Mouse (Mus musculus): Measurements from ENCODE around the gene Man2a1. TPM values are rescaled to one million over a fixed set of nuclear protein-coding genes. Genes with fewer than 3 reads are reported as not detected.

The Man2a1 gene
- polyA plus RNA-seq, 1 experiment from 2014 or later: 6.1 TPM

- H3K27ac ChIP-seq: no peak overlapping the region
- H3K4me2 ChIP-seq: no peak overlapping the region
- peaks cover 4% of the 10 kb centered on the region; the same call in 1 of the 2 replicates for H3K4me1 ChIP-seq
- no peaks in the 10 kb centered on the region for H3K9me3 ChIP-seq
- H3K9ac ChIP-seq: no peak overlapping the region
- no peak overlapping the region for H3K4me3 ChIP-seq
- H3K27me3 ChIP-seq (replicated peaks): no peaks in the 10 kb centered on the region
- 86% methylated on average over 6 of the region's 6 CpGs for WGBS
- no peak for ATAC-seq (replicated peaks)
- no peaks in the 10 kb centered on the region for H3K36me3 ChIP-seq (replicated peaks)
These were observed 19.4 kb upstream of the Man2a1 start for GRCm38 (mm10) chr17:64581133-64581532.

- Histone ChIP-seq H3K4me1 (peaks cover 4% of the 10 kb centered on the region; the same call in 1 of the 2 replicates), H3K4me2 (no peak overlapping the region)
- 92% methylated on average over 3 of the region's 3 CpGs for WGBS
These were observed 18.6 kb upstream of the Man2a1 start for GRCm38 (mm10) chr17:64581962-64582361.

GRCm38 (mm10) chr17:64590483-64590882, 10.1 kb upstream of the Man2a1 start:
- Histone ChIP-seq H3K4me1 (peaks cover 5% of the 10 kb centered on the region; the same call in 1 of the 2 replicates), H3K27me3 (replicated peaks) (no peaks in the 10 kb centered on the region), H3K9me3 (no peaks in the 10 kb centered on the region), H3K27ac (no peak overlapping the region), H3K4me2 (no peak overlapping the region), H3K36me3 (replicated peaks) (no peaks in the 10 kb centered on the region), H3K9ac (no peak overlapping the region), H3K4me3 (no peak overlapping the region)
- ATAC-seq (replicated peaks): no peak
- WGBS: 38% methylated on average over 4 of the region's 4 CpGs

More at GRCm38 (mm10) chr17:64581962-64582361, 18.6 kb upstream of the Man2a1 start:
- H3K9ac ChIP-seq: no peak overlapping the region
- H3K36me3 ChIP-seq (replicated peaks): no peaks in the 10 kb centered on the region
- H3K27ac ChIP-seq: no peak overlapping the region
- no peaks in the 10 kb centered on the region for H3K9me3 ChIP-seq
- no peak for ATAC-seq (replicated peaks)
- no peak overlapping the region for H3K4me3 ChIP-seq
- H3K27me3 ChIP-seq (replicated peaks): no peaks in the 10 kb centered on the region

- Histone ChIP-seq H3K27me3 (replicated peaks) (no peaks in the 10 kb centered on the region), H3K4me1 (peaks cover 5% of the 10 kb centered on the region; the same call in 1 of the 2 replicates), H3K9ac (no peak overlapping the region), H3K9me3 (no peaks in the 10 kb centered on the region), H3K36me3 (replicated peaks) (no peaks in the 10 kb centered on the region), H3K4me2 (no peak overlapping the region), H3K4me3 (no peak overlapping the region), H3K27ac (peak overlapping the region; percentile 39; the same call in 1 of the 2 replicates)
- WGBS: 73% methylated on average over 10 of the region's 10 CpGs
- ATAC-seq (replicated peaks): no peak
These were observed 9.2 kb upstream of the Man2a1 start for GRCm38 (mm10) chr17:64591366-64591765.

GRCm38 (mm10) chr17:64592355-64592754, 8.2 kb upstream of the Man2a1 start:
- Histone ChIP-seq H3K9me3 (no peaks in the 10 kb centered on the region), H3K4me3 (no peak overlapping the region), H3K36me3 (replicated peaks) (no peaks in the 10 kb centered on the region), H3K4me2 (no peak overlapping the region), H3K9ac (no peak overlapping the region), H3K27me3 (replicated peaks) (no peaks in the 10 kb centered on the region), H3K4me1 (peaks cover 5% of the 10 kb centered on the region; the same call in 1 of the 2 replicates), H3K27ac (no peak overlapping the region)
- ATAC-seq (replicated peaks): no peak
- 86% methylated on average over 2 of the region's 2 CpGs for WGBS

GRCm38 (mm10) chr17:64592788-64593187, 7.7 kb upstream of the Man2a1 start:
- H3K27ac ChIP-seq: no peak overlapping the region
- no peak overlapping the region for H3K9ac ChIP-seq
- ATAC-seq (replicated peaks): no peak
- H3K4me1 ChIP-seq: peaks cover 5% of the 10 kb centered on the region; the same call in 1 of the 2 replicates
- no peaks in the 10 kb centered on the region for H3K36me3 ChIP-seq (replicated peaks)
- WGBS: 66% methylated on average over 3 of the region's 3 CpGs
- H3K4me3 ChIP-seq: no peak overlapping the region
- no peak overlapping the region for H3K4me2 ChIP-seq
- H3K27me3 ChIP-seq (replicated peaks): no peaks in the 10 kb centered on the region
- no peaks in the 10 kb centered on the region for H3K9me3 ChIP-seq

- Histone ChIP-seq H3K27ac (no peak overlapping the region), H3K36me3 (replicated peaks) (no peaks in the 10 kb centered on the region), H3K4me2 (no peak overlapping the region), H3K9me3 (no peaks in the 10 kb centered on the region), H3K27me3 (replicated peaks) (no peaks in the 10 kb centered on the region), H3K4me3 (no peak overlapping the region), H3K9ac (no peak overlapping the region), H3K4me1 (peaks cover 19% of the 10 kb centered on the region)
- ATAC-seq (replicated peaks): no peak
- 88% methylated on average over 9 of the region's 9 CpGs for WGBS
These were observed 2.8 kb upstream of the Man2a1 start for GRCm38 (mm10) chr17:64597770-64598169.

GRCm38 (mm10) chr17:64599916-64600315, 620 bp upstream of the Man2a1 start:
- Histone ChIP-seq H3K4me3 (peak overlapping the region; percentile 88), H3K9ac (peak overlapping the region; percentile 81), H3K4me1 (peaks cover 36% of the 10 kb centered on the region), H3K27me3 (replicated peaks) (no peaks in the 10 kb centered on the region), H3K9me3 (no peaks in the 10 kb centered on the region), H3K36me3 (replicated peaks) (no peaks in the 10 kb centered on the region), H3K27ac (peak overlapping the region; percentile 91), H3K4me2 (peak overlapping the region; percentile 98)
- 31% methylated on average over 4 of the region's 4 CpGs for WGBS
- peak; percentile 34; the same call in 1 of the 2 replicates for ATAC-seq (replicated peaks)

GRCm38 (mm10) chr17:64601091-64601750, 685 bp downstream of the Man2a1 start:
- Histone ChIP-seq H3K4me3 (peak overlapping the region; percentile 88), H3K9ac (peak overlapping the region; percentile 81), H3K36me3 (replicated peaks) (no peaks in the 10 kb centered on the region), H3K4me2 (peak overlapping the region; percentile 98), H3K27me3 (replicated peaks) (no peaks in the 10 kb centered on the region), H3K9me3 (no peaks in the 10 kb centered on the region), H3K4me1 (peaks cover 46% of the 10 kb centered on the region), H3K27ac (peak overlapping the region; percentile 91)
- WGBS: under 1% methylated on average over 73 of the region's 73 CpGs
- ATAC-seq (replicated peaks): peak; percentile 52

- Histone ChIP-seq H3K27me3 (replicated peaks) (no peaks in the 10 kb centered on the region), H3K9me3 (no peaks in the 10 kb centered on the region), H3K4me3 (peak overlapping the region; percentile 88), H3K36me3 (replicated peaks) (no peaks in the 10 kb centered on the region), H3K4me2 (peak overlapping the region; percentile 98), H3K27ac (0 out of 2 replicates have a peak overlapping the region, but pooled peaks have one; percentile 6), H3K4me1 (peaks cover 46% of the 10 kb centered on the region), H3K9ac (peak overlapping the region; percentile 81)
- WGBS: under 1% methylated on average over 44 of the region's 44 CpGs
- ATAC-seq (replicated peaks): peak; percentile 47
These were observed 1.4 kb downstream of the Man2a1 start for GRCm38 (mm10) chr17:64601751-64602578.

- Histone ChIP-seq H3K4me2 (peak overlapping the region; percentile 98), H3K4me1 (peaks cover 46% of the 10 kb centered on the region), H3K9ac (no peak overlapping the region), H3K4me3 (peak overlapping the region; percentile 88), H3K27ac (no peak overlapping the region), H3K9me3 (no peaks in the 10 kb centered on the region), H3K36me3 (replicated peaks) (no peaks in the 10 kb centered on the region), H3K27me3 (replicated peaks) (no peaks in the 10 kb centered on the region)
- no peak for ATAC-seq (replicated peaks)
- 67% methylated on average over 9 of the region's 9 CpGs for WGBS
These were observed 2.6 kb downstream of the Man2a1 start for GRCm38 (mm10) chr17:64603134-64603533.

- Histone ChIP-seq H3K27ac (no peak overlapping the region), H3K9me3 (no peaks in the 10 kb centered on the region), H3K4me3 (peak overlapping the region; percentile 88), H3K36me3 (replicated peaks) (no peaks in the 10 kb centered on the region), H3K27me3 (replicated peaks) (no peaks in the 10 kb centered on the region), H3K4me2 (peak overlapping the region; percentile 98), H3K9ac (no peak overlapping the region), H3K4me1 (peaks cover 46% of the 10 kb centered on the region)
- ATAC-seq (replicated peaks): no peak
- 85% methylated on average over 5 of the region's 5 CpGs for WGBS
These were observed 3.0 kb downstream of the Man2a1 start for GRCm38 (mm10) chr17:64603534-64603933.
